Mouse (Mus musculus): ENCODE measurements at regions not wholly inside any gene's neighbourhood (a gene's known extent, or its start where the extent isn't known, plus 50 kb on each side); places are given as distances from the start of the nearest gene placed in this dataset.
A peak's percentile ranks its signal among the peaks of the same experiment; 100 is the strongest.

GRCm38 (mm10) chr9:60931290-60931689, 136.9 kb downstream of the Uaca start:
- no peak overlapping the region for H3K4me3 ChIP-seq
- 81% methylated on average over 1 of the region's 1 CpGs for WGBS

GRCm38 (mm10) chr9:60936937-60937336, 142.6 kb downstream of the Uaca start:
- WGBS: 93% methylated on average over 9 of the region's 9 CpGs
- ATAC-seq (ENCODE audit: low FRiP score, low read depth): no peak
- Histone ChIP-seq H3K4me2 (no peak overlapping the region), H3K9ac (no peak overlapping the region), H3K4me1 (replicated peaks) (peaks cover 11% of the 10 kb centered on the region), H3K4me3 (no peak overlapping the region), H3K27ac (replicated peaks) (no peak overlapping the region), H3K9me3 (no peaks in the 10 kb centered on the region), H3K36me3 (no peaks in the 10 kb centered on the region), H3K27me3 (peaks cover 7% of the 10 kb centered on the region)

More at GRCm38 (mm10) chr9:60931290-60931689, 136.9 kb downstream of the Uaca start:
- Histone ChIP-seq H3K27ac (replicated peaks) (no peak overlapping the region), H3K4me2 (no peak overlapping the region), H3K36me3 (no peaks in the 10 kb centered on the region), H3K4me1 (replicated peaks) (no peaks in the 10 kb centered on the region), H3K27me3 (no peaks in the 10 kb centered on the region), H3K9me3 (no peaks in the 10 kb centered on the region), H3K9ac (no peak overlapping the region)
- no peak for ATAC-seq (ENCODE audit: low FRiP score, low read depth)

- Histone ChIP-seq H3K9me3 (no peaks in the 10 kb centered on the region), H3K36me3 (no peaks in the 10 kb centered on the region), H3K9ac (no peak overlapping the region), H3K4me1 (replicated peaks) (peaks cover 11% of the 10 kb centered on the region), H3K4me2 (no peak overlapping the region), H3K4me3 (no peak overlapping the region), H3K27me3 (peaks cover 7% of the 10 kb centered on the region), H3K27ac (replicated peaks) (no peak overlapping the region)
- ATAC-seq (ENCODE audit: low FRiP score, low read depth): peak; percentile 94
- WGBS: 26% methylated on average over 18 of the region's 18 CpGs
Observed at GRCm38 (mm10) chr9:60939858-60940804, 145.8 kb downstream of the Uaca start.

- Histone ChIP-seq H3K4me3 (no peak overlapping the region), H3K27ac (replicated peaks) (no peak overlapping the region), H3K4me2 (no peak overlapping the region), H3K9ac (no peak overlapping the region), H3K4me1 (replicated peaks) (peaks cover 16% of the 10 kb centered on the region), H3K27me3 (no peaks in the 10 kb centered on the region), H3K9me3 (no peaks in the 10 kb centered on the region), H3K36me3 (no peaks in the 10 kb centered on the region)
- WGBS: 68% methylated on average over 15 of the region's 15 CpGs
- no peak for ATAC-seq (ENCODE audit: low FRiP score, low read depth)
Observed at GRCm38 (mm10) chr9:60947363-60947762, 153.0 kb downstream of the Uaca start.

- no peaks in the 10 kb centered on the region for H3K27me3 ChIP-seq
- WGBS: 54% methylated on average over 10 of the region's 10 CpGs
Observed at GRCm38 (mm10) chr9:60948531-60949070, 154.3 kb downstream of the Uaca start.

GRCm38 (mm10) chr9:60950161-60950560, 155.8 kb downstream of the Uaca start:
- no peak overlapping the region for H3K27ac ChIP-seq (replicated peaks)
- H3K36me3 ChIP-seq: no peaks in the 10 kb centered on the region
- no peaks in the 10 kb centered on the region for H3K9me3 ChIP-seq
- H3K4me3 ChIP-seq: no peak overlapping the region
- no peaks in the 10 kb centered on the region for H3K27me3 ChIP-seq
- H3K9ac ChIP-seq: no peak overlapping the region
- H3K4me2 ChIP-seq: no peak overlapping the region
- 85% methylated on average over 5 of the region's 5 CpGs for WGBS
- ATAC-seq (ENCODE audit: low FRiP score, low read depth): no peak
- H3K4me1 ChIP-seq (replicated peaks): peaks cover 19% of the 10 kb centered on the region

More at GRCm38 (mm10) chr9:60948531-60949070, 154.3 kb downstream of the Uaca start:
- Histone ChIP-seq H3K9me3 (no peaks in the 10 kb centered on the region), H3K4me3 (no peak overlapping the region), H3K27ac (replicated peaks) (no peak overlapping the region), H3K9ac (no peak overlapping the region), H3K36me3 (no peaks in the 10 kb centered on the region), H3K4me1 (replicated peaks) (peaks cover 16% of the 10 kb centered on the region), H3K4me2 (no peak overlapping the region)
- ATAC-seq (ENCODE audit: low FRiP score, low read depth): no peak

GRCm38 (mm10) chr9:60951071-60951561, 156.8 kb downstream of the Uaca start:
- H3K9me3 ChIP-seq: no peaks in the 10 kb centered on the region
- H3K27me3 ChIP-seq: no peaks in the 10 kb centered on the region
- ATAC-seq (ENCODE audit: low FRiP score, low read depth): peak; percentile 79; the same call in 1 of the 2 replicates
- no peaks in the 10 kb centered on the region for H3K36me3 ChIP-seq
- no peak overlapping the region for H3K4me2 ChIP-seq
- peak overlapping the region; percentile 50 for H3K27ac ChIP-seq (replicated peaks)
- no peak overlapping the region for H3K9ac ChIP-seq
- H3K4me1 ChIP-seq (replicated peaks): peaks cover 19% of the 10 kb centered on the region
- WGBS: 7% methylated on average over 10 of the region's 10 CpGs
- no peak overlapping the region for H3K4me3 ChIP-seq

- no peak overlapping the region for H3K4me3 ChIP-seq
- H3K27ac ChIP-seq (replicated peaks): no peak overlapping the region
- no peaks in the 10 kb centered on the region for H3K36me3 ChIP-seq
- no peak for ATAC-seq (ENCODE audit: low FRiP score, low read depth)
- H3K4me1 ChIP-seq (replicated peaks): peaks cover 6% of the 10 kb centered on the region; the same call in 1 of the 2 replicates
- H3K4me2 ChIP-seq: no peak overlapping the region
- 46% methylated on average over 5 of the region's 5 CpGs for WGBS
- no peaks in the 10 kb centered on the region for H3K9me3 ChIP-seq
- H3K27me3 ChIP-seq: no peaks in the 10 kb centered on the region
- H3K9ac ChIP-seq: no peak overlapping the region
Observed at GRCm38 (mm10) chr9:60957438-60957837, 163.1 kb downstream of the Uaca start.

- H3K4me3 ChIP-seq: no peak overlapping the region
- H3K4me1 ChIP-seq (replicated peaks): 0 out of 2 replicates have a peak, but pooled peaks cover 3% of the 10 kb centered on the region
- no peak for ATAC-seq (ENCODE audit: low FRiP score, low read depth)
- no peaks in the 10 kb centered on the region for H3K27me3 ChIP-seq
- no peak overlapping the region for H3K9ac ChIP-seq
- 88% methylated on average over 6 of the region's 6 CpGs for WGBS
- no peaks in the 10 kb centered on the region for H3K36me3 ChIP-seq
- H3K4me2 ChIP-seq: no peak overlapping the region
- no peak overlapping the region for H3K27ac ChIP-seq (replicated peaks)
- H3K9me3 ChIP-seq: no peaks in the 10 kb centered on the region
Observed at GRCm38 (mm10) chr9:60959537-60959936, 165.2 kb downstream of the Uaca start.

GRCm38 (mm10) chr9:60962086-60962485, 167.7 kb downstream of the Uaca start:
- ATAC-seq (ENCODE audit: low FRiP score, low read depth): no peak
- H3K9ac ChIP-seq: no peak overlapping the region
- H3K27me3 ChIP-seq: no peaks in the 10 kb centered on the region
- H3K27ac ChIP-seq (replicated peaks): no peak overlapping the region
- no peak overlapping the region for H3K4me2 ChIP-seq
- no peak overlapping the region for H3K4me3 ChIP-seq
- no peaks in the 10 kb centered on the region for H3K9me3 ChIP-seq
- H3K36me3 ChIP-seq: no peaks in the 10 kb centered on the region
- 0 out of 2 replicates have a peak, but pooled peaks cover 3% of the 10 kb centered on the region for H3K4me1 ChIP-seq (replicated peaks)
- 85% methylated on average over 4 of the region's 4 CpGs for WGBS

- no peak for ATAC-seq (ENCODE audit: low FRiP score, low read depth)
- Histone ChIP-seq H3K4me1 (replicated peaks) (0 out of 2 replicates have a peak, but pooled peaks cover 2% of the 10 kb centered on the region), H3K27ac (replicated peaks) (no peak overlapping the region), H3K9me3 (no peaks in the 10 kb centered on the region), H3K27me3 (no peaks in the 10 kb centered on the region), H3K4me2 (no peak overlapping the region), H3K36me3 (no peaks in the 10 kb centered on the region), H3K9ac (no peak overlapping the region), H3K4me3 (no peak overlapping the region)
- 88% methylated on average over 1 of the region's 1 CpGs for WGBS
Observed at GRCm38 (mm10) chr9:60965641-60966040, 171.3 kb downstream of the Uaca start.

All from hindbrain, embryonic 15.5 days (tissue).